ENCODE assay signal across 30 mouse cellular contexts in genomic region chr5:73741441-73741840, GRCm38 (mm10).
A peak's percentile ranks its signal among the peaks of the same experiment; 100 is the strongest.
DNase-seq lines count a peak whose midpoint lies in the region; ATAC-seq lines count a peak whose summit lies in the region.
"Had no signal": no experiment of that assay in that cellular context is flagged by ENCODE, and none has a peak within 500 bp of the region (broad histone marks: within the 10 kb centered on the region; RNA-seq: fewer than 3 reads in every experiment).

No protein-coding gene starts in this region.

- DNase-seq in heart, adult 9 months (ENCODE audit: low spot score in 2 of 2), result peak; percentile 48 to 54
- DNase-seq in heart, postnatal 10 days, result no peak
- peak; percentile 98 for DNase-seq in gonadal fat pad, adult 2 months (ENCODE audit: low read depth)
- DNase-seq in right cerebral cortex, adult 2 months (ENCODE audit: low spot score in 2 of 2), result no peak
- DNase-seq in testis, postnatal 10 days (ENCODE audit: low spot score), result no peak
- DNase-seq: adrenal gland, adult 8-10 months; cerebellum, adult 2 months; cerebellum, postnatal 25 days; gastrocnemius, postnatal 25 days; kidney, adult 9 months; kidney, postnatal 14 days; lung, embryonic 14.5 days; lung, postnatal 14 days; midbrain, embryonic 14.5 days; retina, postnatal 1 day; right cerebral cortex, postnatal 25 days; spleen, adult 18-20 months; thymus, adult 2 months; thymus, postnatal 4 days had no signal

- peak overlapping the region; percentile 61; the same call in 1 of the 2 replicates for H3K27ac ChIP-seq in limb, embryonic 13.5 days
- H3K27ac ChIP-seq: embryonic facial prominence, embryonic 12.5 days; forebrain, embryonic 13.5 days; heart, embryonic 10.5 days; heart, embryonic 15.5 days; hindbrain, embryonic 14.5 days; liver, embryonic 15.5 days; stomach, postnatal 0 days had no signal

- 35% methylated on average over 11 of the region's 11 CpGs for WGBS in limb, embryonic 13.5 days

- H3K27me3 ChIP-seq in limb, embryonic 13.5 days, result no peaks in the 10 kb centered on the region
- H3K27me3 ChIP-seq: CH12.LX; embryonic facial prominence, embryonic 12.5 days; forebrain, embryonic 13.5 days; heart, embryonic 15.5 days; liver, embryonic 15.5 days had no signal

- H3K9me3 ChIP-seq in limb, embryonic 13.5 days, result no peaks in the 10 kb centered on the region
- H3K9me3 ChIP-seq: embryonic facial prominence, embryonic 12.5 days; forebrain, embryonic 13.5 days; heart, embryonic 10.5 days; heart, embryonic 15.5 days; liver, embryonic 15.5 days had no signal

- H3K36me3 ChIP-seq in limb, embryonic 13.5 days, result no peaks in the 10 kb centered on the region
- H3K36me3 ChIP-seq: embryonic facial prominence, embryonic 12.5 days; heart, embryonic 10.5 days; heart, embryonic 15.5 days; liver, embryonic 15.5 days had no signal

- H3K4me2 ChIP-seq in limb, embryonic 13.5 days (replicated peaks), result no peak overlapping the region
- H3K4me2 ChIP-seq: embryonic facial prominence, embryonic 12.5 days; forebrain, embryonic 13.5 days; heart, embryonic 15.5 days; hindbrain, embryonic 14.5 days; liver, embryonic 15.5 days; lung, embryonic 14.5 days had no signal

- intact Hi-C loops in heart, postnatal 10 days (cut with DNase I), result no loop called here

- peaks cover 22% of the 10 kb centered on the region for H3K4me1 ChIP-seq in limb, embryonic 13.5 days
- H3K4me1 ChIP-seq: forebrain, embryonic 13.5 days; heart, embryonic 10.5 days; heart, embryonic 15.5 days; liver, embryonic 15.5 days had no signal

- H3K9ac ChIP-seq in limb, embryonic 13.5 days, result no peak overlapping the region
- H3K9ac ChIP-seq: embryonic facial prominence, embryonic 12.5 days; forebrain, embryonic 13.5 days; heart, embryonic 15.5 days; hindbrain, embryonic 14.5 days; liver, embryonic 15.5 days; lung, embryonic 14.5 days had no signal

- no peak overlapping the region for H3K4me3 ChIP-seq in limb, embryonic 13.5 days
- H3K4me3 ChIP-seq: embryonic facial prominence, embryonic 12.5 days; erythroblast, embryonic 14.5 days; forebrain, embryonic 13.5 days; heart, embryonic 10.5 days; heart, embryonic 15.5 days; liver, embryonic 15.5 days had no signal

- ATAC-seq in limb, embryonic 13.5 days (ENCODE audit: low FRiP score, low read depth), result no peak
- ATAC-seq: forebrain, embryonic 13.5 days; intestine, postnatal 0 days had no signal

Comparison
In these comparisons a context has a peak if more than half of its experiments do, and no peak if none do; other contexts are left out.
1. DNase-seq: peak in heart, adult 9 months (2 of 2) and gonadal fat pad, adult 2 months (single experiment); none in heart, postnatal 10 days (0 of 2), right cerebral cortex, adult 2 months (0 of 2) and testis, postnatal 10 days (single experiment).